Mouse (Mus musculus): ENCODE results near the gene Rictor.

Gene Rictor

GRCm38 (mm10) chr15:6707936-6708525, at the start of gene Rictor:
Gene Rictor, plus strand, starts transcription at chr15:6708379.
- DNase-seq, result peak; percentile 78 to 83

DNA sequence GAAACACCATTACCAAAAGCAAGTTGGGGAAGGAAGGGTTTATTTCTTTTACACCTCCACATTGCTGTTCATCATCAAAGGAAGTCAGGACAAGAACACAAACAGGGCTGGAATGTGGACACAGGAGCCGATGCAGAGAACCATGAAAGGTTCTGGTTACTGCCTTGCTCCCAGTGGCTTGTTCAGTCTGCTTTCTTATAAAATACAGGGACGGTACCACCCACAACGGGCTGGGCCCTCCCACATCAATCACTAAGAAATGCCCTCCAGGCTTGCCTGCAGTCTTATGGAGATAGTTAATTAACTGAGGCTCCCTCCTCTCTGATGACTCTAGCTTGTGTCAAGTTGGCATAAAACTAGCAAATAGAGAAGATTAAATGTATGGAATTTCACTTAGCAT, 46.2 kb upstream of the Rictor start:
- no peak for DNase-seq

DNA sequence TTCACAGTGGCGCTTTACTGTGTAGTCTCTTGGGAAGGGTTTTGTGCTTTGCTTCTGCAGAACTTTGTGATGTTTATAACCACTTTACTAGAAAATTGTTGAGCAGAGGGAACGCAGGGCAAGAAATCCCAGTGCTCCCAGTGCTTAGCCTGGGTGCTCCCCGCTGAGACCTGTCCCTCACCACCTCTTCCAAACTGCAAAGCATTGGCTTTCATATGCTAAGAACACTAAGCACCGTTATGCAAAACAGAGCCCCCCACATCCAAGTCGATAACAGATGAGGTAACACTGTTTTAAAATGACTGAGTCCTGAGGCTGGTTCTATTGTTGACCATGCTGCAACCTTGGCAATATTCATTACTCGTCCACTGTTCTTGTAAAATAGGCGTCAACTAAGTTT, 44.2 kb upstream of the Rictor start:
- DNase-seq, result no peak

DNA sequence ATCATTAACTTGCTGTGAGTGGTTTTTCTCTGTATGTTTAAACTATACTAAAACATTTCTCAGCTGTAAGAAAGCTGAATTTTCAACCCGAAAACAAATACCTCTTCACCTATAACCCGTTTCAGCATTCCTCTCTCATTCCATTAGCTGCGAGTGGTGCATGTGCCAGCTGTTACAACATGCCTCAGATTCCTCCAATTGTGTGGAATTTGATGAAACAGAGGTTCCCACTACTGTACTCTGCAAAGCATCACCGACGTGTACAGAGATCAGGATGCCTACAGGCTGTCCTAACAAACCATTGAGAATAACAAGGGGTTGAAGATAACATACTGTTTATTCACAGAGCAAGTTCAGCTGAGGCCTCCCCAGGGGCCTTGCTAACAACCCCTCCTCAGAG, 42.1 kb upstream of the Rictor start:
- DNase-seq, result no peak

DNA sequence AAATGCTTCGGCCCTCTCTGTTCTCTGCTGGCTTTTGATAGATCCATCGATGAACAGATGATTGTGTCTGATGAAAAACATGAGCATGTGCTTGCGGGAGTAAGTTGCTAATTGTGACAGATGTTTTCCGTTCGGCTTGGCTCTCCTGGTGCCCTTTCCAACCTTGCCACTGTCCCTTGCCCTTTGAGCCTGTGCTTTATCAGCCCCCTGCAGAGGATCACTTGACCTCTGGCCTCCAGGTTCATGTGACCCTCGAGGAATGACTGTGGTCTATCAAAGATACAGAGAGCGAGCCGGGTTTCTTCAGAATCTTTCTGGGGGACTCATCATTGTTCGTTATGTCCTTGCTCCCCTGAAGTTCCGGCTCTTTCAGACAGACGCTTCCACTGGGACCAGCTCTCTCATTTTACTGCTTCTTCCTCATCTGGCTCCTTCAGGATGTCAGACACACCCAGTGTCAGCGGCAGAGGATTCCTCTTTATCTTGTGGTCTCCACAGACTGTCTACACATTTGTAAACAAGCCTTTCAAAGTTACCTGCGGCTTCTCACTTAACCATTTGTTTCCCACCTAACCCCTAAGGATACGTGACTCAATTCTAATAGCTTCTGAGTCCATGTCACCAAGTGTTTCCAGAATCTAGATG, 39.3 kb upstream of the Rictor start:
- no peak for DNase-seq

- no peak for DNase-seq
Measured at GRCm38 (mm10) chr15:6678479-6678878, 29.7 kb upstream of the Rictor start.

DNA sequence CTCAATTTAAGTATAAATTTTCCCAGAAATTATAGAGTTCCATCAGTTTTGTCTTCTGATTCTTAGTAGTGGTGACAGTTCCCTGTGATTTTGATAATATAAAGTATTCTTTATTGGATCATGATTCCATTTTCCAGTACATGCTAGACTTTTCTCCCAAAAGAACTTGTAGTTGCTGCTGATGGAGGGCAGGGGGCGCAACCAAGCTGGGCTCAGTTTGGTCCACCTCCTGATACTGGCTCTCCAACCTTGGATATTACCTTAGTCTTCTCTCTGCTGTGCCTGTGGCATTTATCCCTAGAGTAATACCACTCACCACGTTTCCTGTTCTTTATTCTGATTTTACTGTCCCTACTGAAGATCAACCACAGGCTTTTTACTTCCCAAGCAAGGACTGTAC, 6.0 kb upstream of the Rictor start:
- peak; percentile 46 to 50 for DNase-seq

DNA sequence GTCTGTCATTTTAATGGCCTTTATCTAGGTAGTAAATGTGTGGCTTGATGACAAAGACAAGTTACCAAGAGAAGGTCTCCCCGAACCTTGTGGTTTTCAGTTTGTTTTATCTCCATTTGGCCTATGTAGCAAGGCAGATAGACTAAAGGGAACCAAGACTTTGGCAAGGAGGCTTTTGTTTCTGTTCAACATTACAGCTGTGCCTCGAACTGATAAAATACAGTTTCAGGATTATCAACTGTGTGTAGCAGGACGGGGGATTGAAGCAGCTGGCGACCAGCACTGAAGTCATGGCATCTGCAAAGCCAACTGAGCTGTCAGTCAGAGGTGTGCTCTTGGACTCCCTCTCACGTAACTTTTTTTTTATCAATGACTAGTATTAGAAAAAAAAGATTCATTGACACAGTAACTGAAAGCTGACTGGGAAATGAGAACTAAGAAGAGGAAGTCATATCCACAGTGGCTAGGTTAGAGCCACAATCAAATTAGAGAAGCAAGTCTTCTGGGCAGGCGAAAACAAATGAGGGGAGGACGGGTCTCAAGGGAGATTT, 2.8 kb upstream of the Rictor start:
- no peak for DNase-seq

- DNase-seq, result peak; percentile 70 to 79
Measured at GRCm38 (mm10) chr15:6707551-6707935, 636 bp upstream of the Rictor start.

GRCm38 (mm10) chr15:6708526-6709441, 605 bp downstream of the Rictor start:
- DNase-seq, result peak; percentile 59 to 65

- no peak for DNase-seq
Measured at GRCm38 (mm10) chr15:6709618-6710017, 1.4 kb downstream of the Rictor start.

DNA sequence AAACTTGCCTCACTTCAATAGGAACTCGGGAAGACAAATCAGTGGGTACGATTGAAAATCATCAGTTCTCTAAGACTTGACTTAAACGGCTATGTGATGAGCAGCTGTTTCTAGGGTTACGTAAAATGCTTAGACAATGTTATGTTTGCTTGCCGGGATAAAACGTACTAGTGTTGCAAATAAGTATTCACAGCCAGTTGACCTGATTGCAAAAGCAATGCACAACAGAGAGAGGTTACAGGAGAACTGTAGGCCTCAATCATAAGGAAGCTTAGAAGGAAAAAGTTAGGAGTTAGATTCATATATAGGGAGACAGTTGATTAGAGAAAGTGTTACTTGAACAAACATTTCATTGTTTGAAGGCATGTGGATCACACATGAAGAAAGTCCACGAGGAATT, 2.2 kb downstream of the Rictor start:
- no peak for DNase-seq

DNA sequence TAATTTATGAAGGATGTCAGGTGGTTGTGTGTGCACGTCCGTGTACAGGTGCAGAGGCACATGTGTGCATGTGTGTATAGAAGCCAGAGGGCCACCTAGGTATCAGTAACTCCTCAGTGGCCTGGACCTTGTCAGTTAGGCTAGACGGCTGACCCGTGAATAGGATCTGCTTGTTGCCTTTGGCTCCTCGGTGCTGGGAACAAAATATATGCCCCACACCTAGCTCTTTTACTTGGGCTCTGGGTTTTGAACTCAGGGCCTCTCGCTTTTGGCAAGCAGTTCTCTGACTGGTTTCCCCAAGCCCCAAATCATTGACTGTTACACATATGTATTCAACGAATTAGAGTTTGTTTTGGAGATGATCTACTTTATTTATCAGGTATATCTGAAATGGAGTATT, 3.0 kb downstream of the Rictor start:
- peak in 1 of 2 experiments; percentile 4 for DNase-seq

- peak in 1 of 2 experiments; percentile 1 for DNase-seq
Measured at GRCm38 (mm10) chr15:6714819-6715218, 6.6 kb downstream of the Rictor start.

- peak in 1 of 2 experiments; percentile 4 for DNase-seq
Measured at GRCm38 (mm10) chr15:6715237-6715636, 7.1 kb downstream of the Rictor start.

- DNase-seq, result peak in 1 of 2 experiments; percentile 1
Measured at GRCm38 (mm10) chr15:6721385-6721784, 13.2 kb downstream of the Rictor start.

DNA sequence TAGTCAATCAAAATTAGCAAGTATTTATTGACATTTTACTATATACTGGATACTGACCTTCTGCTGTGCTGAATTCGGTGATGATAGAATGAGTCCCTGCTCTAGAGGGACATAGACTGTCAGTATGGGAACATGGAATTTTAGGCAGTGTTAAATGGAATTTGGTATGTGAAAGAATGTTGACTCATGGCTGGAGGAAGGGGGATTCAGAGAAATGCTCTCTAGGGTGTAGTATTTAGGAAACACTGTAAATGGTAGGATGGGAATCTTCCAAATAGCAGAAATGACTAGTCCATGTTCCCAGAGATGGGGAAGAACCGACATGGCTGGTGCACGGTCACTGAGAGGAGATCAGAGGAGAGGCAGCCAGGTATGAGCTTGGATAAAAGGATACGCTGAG, 13.6 kb downstream of the Rictor start:
- peak in 1 of 2 experiments; percentile 2 for DNase-seq

- no peak for DNase-seq
Measured at GRCm38 (mm10) chr15:6722405-6723176, 14.4 kb downstream of the Rictor start.

DNA sequence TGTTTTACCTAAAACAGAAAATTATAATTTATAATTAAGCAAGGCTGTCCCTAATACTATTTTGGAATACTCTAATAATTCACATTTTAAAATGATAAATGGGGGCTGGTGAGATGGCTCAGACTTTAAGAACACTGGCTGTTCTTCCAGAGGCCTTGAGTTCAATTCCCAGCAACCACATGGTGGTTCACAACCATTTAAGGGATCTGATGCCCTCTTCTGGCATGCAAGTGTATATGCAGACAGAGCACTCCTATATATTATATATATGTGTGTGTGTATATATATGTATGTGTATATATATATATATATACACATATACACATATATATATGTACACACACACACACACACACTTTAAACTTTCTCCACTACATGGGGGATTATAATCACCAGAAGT, 15.2 kb downstream of the Rictor start:
- DNase-seq, result no peak

DNA sequence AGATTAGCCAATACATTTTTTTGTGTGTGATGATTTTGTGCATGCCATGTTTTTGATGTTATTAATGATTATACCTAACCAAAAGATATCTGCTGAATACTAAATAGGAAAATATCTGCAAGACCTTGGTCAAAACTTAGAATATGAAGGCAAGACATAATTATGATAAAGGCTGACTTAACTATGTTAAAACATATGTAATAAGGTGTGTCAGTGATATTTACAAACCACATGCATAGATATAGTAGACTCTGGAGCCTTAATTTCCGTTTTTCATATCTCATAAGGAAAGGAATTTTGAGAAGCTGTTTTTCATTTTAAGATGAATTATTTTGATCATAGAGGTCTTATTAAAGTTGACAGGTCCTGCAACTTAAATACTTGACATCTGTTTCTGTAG, 16.3 kb downstream of the Rictor start:
- DNase-seq, result no peak

GRCm38 (mm10) chr15:6726130-6726808, 18.1 kb downstream of the Rictor start:
- DNase-seq, result no peak

DNA sequence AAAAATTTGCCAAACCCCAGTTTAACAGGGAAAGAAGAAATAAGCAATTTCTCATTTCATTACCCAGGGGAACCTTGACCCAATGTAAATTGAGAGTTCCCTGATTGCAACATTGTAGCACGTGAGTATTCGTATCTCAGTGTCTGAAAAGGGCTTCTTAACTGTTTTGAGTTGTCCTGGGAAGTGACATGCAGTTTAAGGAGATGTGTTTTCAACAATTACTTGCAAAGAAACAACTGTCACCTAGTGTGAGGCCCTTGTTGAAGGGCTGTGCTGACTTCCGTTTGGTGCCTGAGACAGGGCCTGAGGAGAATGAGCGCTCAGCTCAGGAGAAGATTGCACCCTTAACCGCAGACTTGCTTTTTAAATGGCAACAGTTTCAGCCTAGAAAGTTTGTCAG, 24.9 kb downstream of the Rictor start:
- no peak for DNase-seq
